Mouse (Mus musculus): ENCODE measurements around the gene Sptbn1. TPM values are rescaled to one million over a fixed set of nuclear protein-coding genes. Genes with fewer than 3 reads are reported as not detected.

Sptbn1 gene
- 91.3 and 95.8 TPM in 2 replicates for polyA plus RNA-seq (2015; fragmentation: Nextera tagmentation; extraction: Ambion mirVana)

- Histone ChIP-seq H3K4me1 (peaks cover 23% of the 10 kb centered on the region), H3K4me3 (peak within 1 kb of the TSS; percentile 81), H3K9ac (peak within 1 kb of the TSS; percentile 93), H3K9me3 (no peaks in the 10 kb centered on the region), H3K36me3 (no peaks in the 10 kb centered on the region), H3K27me3 (no peaks in the 10 kb centered on the region), H3K4me2 (replicated peaks) (peak within 1 kb of the TSS; percentile 89), H3K27ac (peak within 1 kb of the TSS; percentile 92)
- WGBS: under 1% methylated on average over 48 of the region's 81 CpGs
- ATAC-seq (ENCODE audit: low FRiP score, low read depth): peak; percentile 96
Measured at GRCm38 (mm10) chr11:30267892-30268647, at the start of gene Sptbn1. TSS of gene Sptbn1 (minus strand) at chr11:30268175.

- ATAC-seq (ENCODE audit: low FRiP score, low read depth): no peak
- H3K4me2 ChIP-seq (replicated peaks): no peak overlapping the region
- no peak overlapping the region for H3K9ac ChIP-seq
- peaks cover 11% of the 10 kb centered on the region; the same call in 1 of the 2 replicates for H3K4me1 ChIP-seq
- H3K27me3 ChIP-seq: no peaks in the 10 kb centered on the region
- no peaks in the 10 kb centered on the region for H3K36me3 ChIP-seq
- H3K9me3 ChIP-seq: no peaks in the 10 kb centered on the region
- H3K4me3 ChIP-seq: no peak overlapping the region
- H3K27ac ChIP-seq: no peak overlapping the region
Measured at GRCm38 (mm10) chr11:30294279-30294678, 26.3 kb upstream of the Sptbn1 start.

- ATAC-seq (ENCODE audit: low FRiP score, low read depth): no peak
Measured at GRCm38 (mm10) chr11:30292221-30293160, 24.5 kb upstream of the Sptbn1 start.

GRCm38 (mm10) chr11:30291155-30291554 lies 23.2 kb upstream of the Sptbn1 start:
- Histone ChIP-seq H3K9ac (no peak overlapping the region), H3K4me3 (no peak overlapping the region), H3K4me1 (peaks cover 11% of the 10 kb centered on the region; the same call in 1 of the 2 replicates), H3K4me2 (replicated peaks) (no peak overlapping the region), H3K27ac (0 out of 2 replicates have a peak overlapping the region, but pooled peaks have one; percentile 10), H3K9me3 (no peaks in the 10 kb centered on the region), H3K27me3 (no peaks in the 10 kb centered on the region), H3K36me3 (no peaks in the 10 kb centered on the region)
- no peak for ATAC-seq (ENCODE audit: low FRiP score, low read depth)
- 47% methylated on average over 8 of the region's 8 CpGs for WGBS

More at GRCm38 (mm10) chr11:30292221-30293160, 24.5 kb upstream of the Sptbn1 start:
- H3K9me3 ChIP-seq: no peaks in the 10 kb centered on the region
- 81% methylated on average over 3 of the region's 3 CpGs for WGBS
- no peak overlapping the region for H3K4me2 ChIP-seq (replicated peaks)
- H3K9ac ChIP-seq: no peak overlapping the region
- no peak overlapping the region for H3K27ac ChIP-seq
- H3K36me3 ChIP-seq: no peaks in the 10 kb centered on the region
- H3K4me1 ChIP-seq: peaks cover 11% of the 10 kb centered on the region; the same call in 1 of the 2 replicates
- H3K27me3 ChIP-seq: no peaks in the 10 kb centered on the region
- H3K4me3 ChIP-seq: no peak overlapping the region

GRCm38 (mm10) chr11:30289470-30290431 lies 21.8 kb upstream of the Sptbn1 start:
- H3K9me3 ChIP-seq: no peaks in the 10 kb centered on the region
- no peaks in the 10 kb centered on the region for H3K27me3 ChIP-seq
- H3K4me3 ChIP-seq: no peak overlapping the region
- H3K27ac ChIP-seq: no peak overlapping the region
- WGBS: 54% methylated on average over 7 of the region's 7 CpGs
- H3K4me1 ChIP-seq: peaks cover 11% of the 10 kb centered on the region; the same call in 1 of the 2 replicates
- H3K36me3 ChIP-seq: no peaks in the 10 kb centered on the region
- no peak overlapping the region for H3K9ac ChIP-seq
- H3K4me2 ChIP-seq (replicated peaks): no peak overlapping the region
- ATAC-seq (ENCODE audit: low FRiP score, low read depth): no peak

- Histone ChIP-seq H3K27ac (no peak overlapping the region), H3K4me2 (replicated peaks) (no peak overlapping the region), H3K36me3 (no peaks in the 10 kb centered on the region), H3K4me1 (peaks cover 11% of the 10 kb centered on the region; the same call in 1 of the 2 replicates), H3K9ac (no peak overlapping the region), H3K4me3 (no peak overlapping the region), H3K9me3 (no peaks in the 10 kb centered on the region), H3K27me3 (no peaks in the 10 kb centered on the region)
- no peak for ATAC-seq (ENCODE audit: low FRiP score, low read depth)
- 87% methylated on average over 2 of the region's 2 CpGs for WGBS
Measured at GRCm38 (mm10) chr11:30288075-30288474, 20.1 kb upstream of the Sptbn1 start.

GRCm38 (mm10) chr11:30283710-30284109 lies 15.7 kb upstream of the Sptbn1 start:
- Histone ChIP-seq H3K27ac (no peak overlapping the region), H3K36me3 (no peaks in the 10 kb centered on the region), H3K4me1 (no peaks in the 10 kb centered on the region), H3K4me3 (no peak overlapping the region), H3K27me3 (no peaks in the 10 kb centered on the region), H3K4me2 (replicated peaks) (no peak overlapping the region), H3K9ac (no peak overlapping the region), H3K9me3 (no peaks in the 10 kb centered on the region)
- WGBS: 60% methylated on average over 2 of the region's 2 CpGs
- ATAC-seq (ENCODE audit: low FRiP score, low read depth): no peak

GRCm38 (mm10) chr11:30281096-30281495 lies 13.1 kb upstream of the Sptbn1 start:
- WGBS: 66% methylated on average over 5 of the region's 5 CpGs
- H3K4me1 ChIP-seq: no peaks in the 10 kb centered on the region

GRCm38 (mm10) chr11:30279278-30279677 lies 11.3 kb upstream of the Sptbn1 start:
- H3K27ac ChIP-seq: no peak overlapping the region
- no peaks in the 10 kb centered on the region for H3K36me3 ChIP-seq
- 85% methylated on average over 5 of the region's 5 CpGs for WGBS
- H3K9ac ChIP-seq: no peak overlapping the region
- no peak overlapping the region for H3K4me2 ChIP-seq (replicated peaks)
- H3K9me3 ChIP-seq: no peaks in the 10 kb centered on the region
- ATAC-seq (ENCODE audit: low FRiP score, low read depth): no peak
- no peak overlapping the region for H3K4me3 ChIP-seq
- H3K27me3 ChIP-seq: no peaks in the 10 kb centered on the region
- no peaks in the 10 kb centered on the region for H3K4me1 ChIP-seq

More at GRCm38 (mm10) chr11:30281096-30281495, 13.1 kb upstream of the Sptbn1 start:
- Histone ChIP-seq H3K27ac (no peak overlapping the region), H3K27me3 (no peaks in the 10 kb centered on the region), H3K9me3 (no peaks in the 10 kb centered on the region), H3K9ac (no peak overlapping the region), H3K4me2 (replicated peaks) (no peak overlapping the region), H3K4me3 (no peak overlapping the region), H3K36me3 (no peaks in the 10 kb centered on the region)
- no peak for ATAC-seq (ENCODE audit: low FRiP score, low read depth)

- Histone ChIP-seq H3K9ac (no peak overlapping the region), H3K36me3 (no peaks in the 10 kb centered on the region), H3K4me2 (replicated peaks) (no peak overlapping the region), H3K27ac (no peak overlapping the region), H3K9me3 (no peaks in the 10 kb centered on the region), H3K4me3 (no peak overlapping the region), H3K27me3 (no peaks in the 10 kb centered on the region), H3K4me1 (no peaks in the 10 kb centered on the region)
- 21% methylated on average over 3 of the region's 3 CpGs for WGBS
- no peak for ATAC-seq (ENCODE audit: low FRiP score, low read depth)
Measured at GRCm38 (mm10) chr11:30275436-30276031, 7.6 kb upstream of the Sptbn1 start.

- Histone ChIP-seq H3K4me2 (replicated peaks) (no peak overlapping the region), H3K9me3 (no peaks in the 10 kb centered on the region), H3K4me1 (peaks cover 23% of the 10 kb centered on the region), H3K27ac (no peak overlapping the region), H3K27me3 (no peaks in the 10 kb centered on the region), H3K4me3 (no peak overlapping the region), H3K9ac (no peak overlapping the region), H3K36me3 (no peaks in the 10 kb centered on the region)
- 81% methylated on average over 1 of the region's 1 CpGs for WGBS
- no peak for ATAC-seq (ENCODE audit: low FRiP score, low read depth)
Measured at GRCm38 (mm10) chr11:30269524-30269923, 1.5 kb upstream of the Sptbn1 start.

Measured in limb, embryonic 13.5 days (tissue).